Mouse (Mus musculus) ES-E14 (cell line): Measurements from ENCODE around the gene Ap1g2.

Source experiments
- CHD2 ChIP-seq: IDR thresholded peaks from 2 replicates; pipeline ENCODE4 v1.6.1; 2014; ENCODE audit warnings: mild to moderate bottlenecking, low read depth, low read length, inconsistent platforms
- HCFC1 ChIP-seq: IDR thresholded peaks from 2 replicates; pipeline ENCODE4 v1.6.1; 2012; ENCODE audit warnings: low read length, inconsistent platforms, borderline replicate concordance; ENCODE audit not compliant: insufficient read depth
- ZC3H11A ChIP-seq: IDR thresholded peaks from 2 replicates; pipeline ENCODE4 v1.6.1; 2012; ENCODE audit warnings: low read depth, mild to moderate bottlenecking, inconsistent platforms, low read length, borderline replicate concordance
- ZNF384 ChIP-seq: IDR thresholded peaks from 2 replicates; pipeline ENCODE4 v1.6.1; 2012; ENCODE audit warnings: low read depth, low read length, inconsistent platforms

- TF ChIP-seq ZC3H11A (no peak), ZNF384 (no peak), CHD2 (no peak), HCFC1 (no peak)
These were observed 9.5 kb upstream of the Ap1g2 start for GRCm38 (mm10) chr14:55115846-55116245.
